Mouse (Mus musculus): ENCODE measurements around the gene Shisal2b. TPM values are rescaled to one million over a fixed set of nuclear protein-coding genes. Genes with fewer than 3 reads are reported as not detected.
"Not testable (repeated sequence)": the region's sequence is repeated elsewhere in the genome, so short reads cannot be mapped to it uniquely, and the experiment has no call there.

Gene Shisal2b
- total RNA-seq (2021) = not detected in 2 replicates
- long read RNA-seq, experiment 1, partial matches to known transcripts = 0 of 1 reads
- long read RNA-seq, experiment 1, other reads (novel, unspliced or antisense) = 1 of 1 reads
- long read RNA-seq, experiment 2 = 0 reads

DNA sequence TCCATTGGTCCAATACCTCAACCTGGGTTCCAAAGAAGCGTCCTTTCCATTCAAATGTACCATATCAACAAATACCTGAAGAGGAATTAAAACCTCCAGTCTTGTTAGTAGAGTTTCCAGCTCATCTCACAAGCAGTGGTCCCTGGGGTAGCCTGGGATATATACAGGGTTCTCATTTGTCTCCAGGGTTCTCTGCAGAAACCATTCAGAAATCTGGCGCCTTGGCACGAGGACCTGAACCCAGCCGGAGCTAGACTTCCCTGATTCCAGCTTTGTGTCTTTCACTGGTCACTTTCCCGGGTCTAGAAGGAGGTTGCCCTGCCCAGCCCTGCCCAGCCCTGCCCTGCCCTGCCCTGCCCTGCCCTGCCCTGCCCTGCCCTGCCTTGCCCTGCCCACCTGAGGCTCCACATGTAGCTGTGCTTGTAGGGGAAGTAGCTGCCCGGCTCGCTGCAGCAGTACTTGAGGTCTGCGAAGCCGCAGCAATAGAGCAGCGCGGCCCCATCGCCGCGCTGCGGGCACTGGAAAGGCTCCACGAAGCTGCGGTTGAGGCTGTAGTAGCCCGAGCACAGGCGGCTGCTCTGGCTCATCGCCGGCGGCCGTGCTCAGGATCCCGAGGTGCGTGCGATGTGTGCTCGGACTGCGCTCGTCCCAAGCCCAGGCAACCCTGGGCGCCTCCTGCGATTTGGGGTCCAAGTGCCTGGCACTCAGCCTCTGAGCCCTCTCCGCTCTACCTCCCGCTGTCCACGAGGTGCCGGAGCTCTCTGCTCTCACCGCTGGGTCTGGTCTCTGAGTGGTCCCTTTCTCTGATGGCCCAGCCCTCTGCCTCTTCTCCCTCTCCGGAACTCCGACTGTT is at the start of gene Shisal2b:
Shisal2b (minus strand) TSS at position 767 of the 853 bp plus-strand sequence.
- peak; percentile 59 for DNase-seq

DNA sequence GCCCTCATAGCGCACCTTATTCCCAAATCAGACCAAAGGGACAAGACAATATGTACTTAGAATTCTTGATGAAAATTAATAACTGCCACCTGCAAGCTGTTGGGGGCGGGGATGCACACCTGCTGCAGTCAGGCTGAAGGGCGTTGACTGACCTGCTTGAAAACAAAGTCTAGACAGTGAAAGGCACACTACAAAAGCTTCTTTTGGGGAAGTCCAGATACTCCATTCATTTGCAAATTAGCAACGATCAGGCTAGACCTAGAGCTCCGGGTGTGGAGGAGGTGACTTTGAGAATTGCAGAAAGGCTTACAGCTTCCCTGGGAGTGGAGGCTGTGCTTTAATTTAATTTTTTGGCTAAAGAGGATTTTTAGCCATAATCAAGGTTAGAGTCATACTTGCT is 47.9 kb upstream of the Shisal2b start:
- DNase-seq = not testable (repeated sequence)

DNA sequence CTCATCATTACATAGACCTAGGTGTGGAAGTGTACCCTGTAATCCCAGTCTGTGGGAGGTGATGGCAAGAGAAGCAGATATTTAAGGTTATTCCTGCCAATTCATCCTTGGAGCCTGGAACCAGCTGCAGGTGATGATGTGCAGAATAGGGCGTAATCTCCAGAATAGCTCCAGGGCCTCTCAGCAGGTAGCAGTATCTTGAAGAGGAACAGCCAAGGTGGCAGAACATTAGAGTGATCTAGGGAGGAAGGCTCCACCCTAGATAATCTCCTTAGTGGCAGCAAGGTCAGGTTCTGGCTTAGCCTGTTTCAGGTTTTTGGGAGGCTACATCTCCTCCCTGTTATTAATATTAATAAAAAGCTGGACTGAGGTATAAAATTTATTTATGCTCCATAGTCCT is 47.3 kb upstream of the Shisal2b start:
- not testable (repeated sequence) for DNase-seq

DNA sequence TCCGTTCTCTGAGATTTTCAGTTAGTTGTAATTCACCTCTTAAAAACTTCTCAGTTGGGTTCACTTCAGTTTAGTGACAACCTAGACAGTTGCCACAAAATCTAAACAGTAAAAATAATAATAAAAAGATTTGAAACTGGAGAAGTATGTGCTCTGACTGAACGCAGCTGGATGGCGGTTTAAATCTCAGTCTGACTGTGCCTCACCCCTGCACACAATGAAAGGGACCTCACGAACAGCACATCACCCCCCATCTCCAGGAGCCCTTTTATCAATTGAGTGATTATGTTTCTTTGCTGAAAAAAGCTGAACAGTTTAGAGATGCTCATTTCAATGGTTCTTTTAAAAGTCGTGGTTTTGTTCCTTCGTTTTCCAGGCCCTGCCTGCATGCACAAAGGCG is 45.0 kb upstream of the Shisal2b start:
- no peak for DNase-seq

DNA sequence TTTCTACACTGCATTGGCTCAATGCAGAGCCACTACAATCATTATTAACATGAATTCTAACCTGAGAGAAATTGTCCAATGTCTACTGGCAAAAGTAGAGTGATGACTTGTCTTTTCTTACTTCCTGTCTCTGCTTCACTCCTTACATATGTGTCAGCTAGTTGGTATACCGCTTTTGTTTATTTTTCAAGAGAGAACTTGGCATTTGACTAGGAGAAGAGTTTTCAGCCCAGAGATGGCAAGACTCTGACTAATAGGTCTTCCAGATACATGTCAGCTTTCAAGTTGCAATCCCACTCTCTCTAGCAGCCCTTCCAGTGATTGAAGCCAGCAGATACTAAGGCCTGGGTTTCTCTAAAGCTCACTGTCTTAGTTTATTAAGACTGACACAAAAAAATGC is 31.1 kb upstream of the Shisal2b start:
- no peak for DNase-seq

DNA sequence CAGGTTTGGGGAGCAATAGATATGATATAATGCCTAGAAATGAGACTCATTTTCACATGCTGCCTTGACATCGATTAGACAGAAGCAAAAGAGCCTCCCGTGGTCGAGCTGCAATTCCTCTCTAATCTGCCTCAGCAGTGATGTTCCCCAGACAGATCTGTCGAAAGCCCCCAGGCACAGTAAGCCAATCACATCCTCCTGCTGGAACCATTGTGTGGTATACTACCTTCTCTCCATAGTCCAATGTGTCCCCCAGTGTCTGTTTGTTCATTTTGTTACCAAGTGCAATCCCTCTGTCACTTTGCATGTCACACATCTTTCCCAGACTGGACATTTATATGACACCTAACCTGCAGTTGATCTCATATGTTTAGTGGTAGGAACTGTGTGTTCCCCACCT is 28.6 kb upstream of the Shisal2b start:
- no peak for DNase-seq

DNA sequence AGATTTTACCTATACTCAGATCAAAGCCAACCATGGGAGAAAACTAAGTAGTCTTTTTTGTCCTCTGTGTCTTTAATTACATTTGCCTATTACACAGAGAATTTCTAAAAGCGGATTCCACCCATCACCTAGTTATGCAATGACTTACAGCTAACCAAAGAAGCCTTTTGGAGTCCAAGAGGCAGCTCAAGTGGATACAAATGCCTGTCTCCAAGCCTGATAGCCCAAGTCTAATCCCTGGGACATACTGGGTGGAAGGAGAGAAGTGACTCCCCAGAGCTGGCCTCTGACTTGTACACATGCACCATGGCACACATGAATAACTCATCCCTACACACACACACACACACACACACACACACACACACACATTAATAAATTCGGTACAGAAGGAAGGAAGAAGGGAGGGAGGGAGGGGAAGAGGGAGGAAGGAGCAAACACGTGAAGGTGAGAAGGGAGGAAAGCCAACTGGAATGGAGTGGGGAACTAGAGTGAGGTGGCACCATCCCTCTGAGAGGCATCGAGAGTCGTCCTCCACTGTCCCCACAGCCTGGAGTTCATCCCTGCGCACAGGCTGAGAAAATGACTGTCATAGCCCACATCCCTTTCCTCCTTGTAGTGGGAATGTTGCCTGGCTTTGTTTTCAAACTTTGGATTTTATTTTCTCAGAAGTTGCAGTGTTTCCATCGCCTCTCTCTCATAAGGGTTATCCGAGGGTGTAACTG is 22.8 kb upstream of the Shisal2b start:
- DNase-seq = no peak

DNA sequence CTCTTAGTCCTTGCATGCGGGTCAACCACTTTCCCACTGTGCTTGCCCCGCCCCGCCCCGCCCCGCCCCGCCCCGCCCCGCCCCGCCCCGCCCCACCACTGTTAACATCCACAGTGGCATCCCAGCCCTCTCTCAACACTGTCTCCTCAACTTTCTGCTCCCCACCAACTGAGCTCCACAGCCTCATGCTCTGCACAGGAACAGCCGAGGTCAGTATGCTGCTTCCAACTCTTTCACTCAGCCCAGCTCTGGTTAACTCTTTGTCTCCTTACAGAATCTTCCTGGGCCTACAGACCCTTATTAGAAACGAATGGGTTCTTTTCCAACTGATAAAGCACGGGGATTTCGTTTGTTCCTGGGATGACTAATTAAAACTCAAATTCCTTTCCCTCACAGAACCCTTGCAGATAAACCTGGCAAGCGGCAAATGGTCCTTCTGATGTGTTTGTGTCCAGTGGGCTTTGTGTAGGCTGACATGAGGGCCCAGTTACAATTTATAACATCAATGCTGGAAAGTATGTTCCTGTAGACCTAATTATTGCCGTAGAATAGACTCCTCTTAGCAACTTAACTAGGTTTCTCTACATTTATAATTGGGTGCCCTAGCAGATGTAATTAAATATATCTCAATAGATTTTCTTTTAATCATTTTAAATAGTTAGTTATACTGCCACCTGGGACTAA is 20.0 kb upstream of the Shisal2b start:
- DNase-seq = no peak

DNA sequence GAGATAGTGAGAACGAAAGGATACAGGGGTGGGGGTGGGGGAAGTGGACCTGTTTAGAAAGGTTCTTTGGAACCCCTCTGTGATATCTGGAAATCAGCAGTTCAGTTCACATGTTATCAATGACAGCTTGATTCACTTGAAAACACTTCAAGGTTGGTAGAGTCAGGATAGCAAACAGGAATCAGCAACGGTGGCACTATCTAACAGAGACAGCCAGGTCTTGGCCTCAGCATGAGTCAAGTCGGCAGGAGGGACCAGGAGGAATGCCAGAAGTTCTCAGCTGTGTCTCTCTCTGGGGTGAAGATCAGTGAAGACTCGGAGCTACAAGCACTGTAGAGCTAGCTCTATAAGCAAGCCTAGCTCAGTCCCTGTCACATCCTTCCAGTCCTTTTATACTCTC is 14.8 kb upstream of the Shisal2b start:
- DNase-seq = no peak

DNA sequence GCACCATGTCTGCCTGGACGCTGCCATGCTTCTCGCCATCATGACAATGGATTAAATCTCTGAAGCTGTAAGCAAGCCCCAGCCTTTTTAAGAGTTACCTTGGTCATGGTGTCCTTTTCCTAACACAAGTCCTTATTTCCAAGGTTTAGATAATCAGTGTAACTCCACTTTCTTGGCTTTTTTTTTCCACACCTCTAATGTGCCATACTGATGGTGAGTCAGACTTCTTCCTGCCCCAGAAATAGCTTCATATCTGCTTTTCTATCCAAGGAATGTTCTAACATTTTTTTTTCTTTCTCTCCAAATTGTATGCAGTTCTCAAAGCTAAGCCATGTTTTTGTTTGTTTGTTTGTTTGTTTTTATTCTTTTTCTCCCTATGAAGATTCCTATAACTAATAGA is 6.2 kb upstream of the Shisal2b start:
- DNase-seq = no peak

DNA sequence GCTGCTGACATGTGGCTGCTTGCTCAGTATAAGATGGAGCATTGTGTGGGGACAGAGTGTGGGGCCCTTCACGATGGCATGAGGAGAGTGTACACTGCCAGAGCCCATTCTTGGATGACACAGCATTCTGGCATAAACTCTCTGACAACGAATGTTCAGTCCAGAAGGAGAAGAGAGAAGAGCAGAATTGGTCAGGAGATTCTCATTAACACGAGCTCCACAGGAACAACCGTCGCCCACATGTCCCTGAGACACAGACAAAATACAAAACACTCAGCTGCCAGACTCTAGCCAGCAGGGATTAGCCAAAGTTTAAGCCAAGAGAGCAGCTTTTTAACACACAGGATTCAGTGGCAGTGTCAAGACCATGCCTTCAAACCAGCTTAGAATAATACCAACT is 3.0 kb upstream of the Shisal2b start:
- no peak for DNase-seq

DNA sequence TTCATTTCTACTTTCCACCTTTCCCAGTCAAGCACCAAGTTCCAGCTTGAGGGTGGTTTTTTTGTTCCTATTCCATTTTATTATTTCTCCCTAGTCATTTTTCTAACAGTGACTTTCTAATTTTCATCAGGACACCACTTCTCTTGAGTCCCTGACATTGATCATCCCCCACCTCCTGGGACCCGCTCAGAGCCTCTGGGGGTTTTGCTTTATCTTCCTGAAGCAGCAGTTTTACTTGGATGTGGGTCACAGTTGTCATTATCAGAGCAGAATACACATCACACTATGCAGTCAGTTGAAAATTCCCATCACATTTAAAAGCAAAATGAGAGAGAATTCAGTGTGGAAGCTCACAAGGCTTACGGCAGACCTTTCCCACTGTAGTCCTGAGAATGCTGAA is 10.0 kb downstream of the Shisal2b start:
- DNase-seq = no peak

DNA sequence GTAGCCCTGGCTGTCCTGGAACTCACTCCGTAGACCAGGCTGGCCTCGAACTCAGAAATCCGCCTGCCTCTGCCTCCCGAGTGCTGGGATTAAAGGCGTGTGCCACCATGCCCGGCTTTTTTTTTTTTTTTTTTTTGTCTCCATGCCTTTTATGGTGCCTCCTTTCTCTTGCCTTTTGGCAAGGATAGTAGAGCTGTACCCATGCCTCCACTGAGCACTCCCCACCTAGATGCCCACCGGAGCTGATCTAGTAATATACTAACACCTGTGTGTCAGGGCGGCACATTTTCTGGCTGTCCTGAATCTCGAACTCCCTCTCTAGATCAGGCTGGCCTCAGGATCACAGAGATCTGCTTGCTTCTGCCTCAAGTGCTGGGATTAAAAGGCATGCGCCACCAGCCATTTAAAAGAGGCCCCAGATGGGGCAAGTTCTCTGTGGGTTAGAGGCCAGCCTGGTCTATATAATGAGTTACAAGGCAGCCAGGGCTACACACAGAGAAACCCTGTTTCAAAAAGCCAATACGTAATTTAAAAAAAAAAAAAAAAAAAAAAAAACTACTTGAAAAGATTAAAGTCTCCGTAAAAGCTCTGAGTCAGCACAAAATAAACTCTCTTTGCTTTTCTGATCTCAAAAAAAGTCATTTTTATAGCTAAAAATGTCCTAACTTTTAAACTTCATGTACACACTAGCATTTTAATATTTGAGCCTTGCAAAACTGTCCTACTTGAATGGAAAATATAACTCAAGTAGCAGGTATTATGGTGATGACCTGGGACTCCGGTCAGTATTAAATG is 20.2 kb downstream of the Shisal2b start:
- no peak for DNase-seq

DNA sequence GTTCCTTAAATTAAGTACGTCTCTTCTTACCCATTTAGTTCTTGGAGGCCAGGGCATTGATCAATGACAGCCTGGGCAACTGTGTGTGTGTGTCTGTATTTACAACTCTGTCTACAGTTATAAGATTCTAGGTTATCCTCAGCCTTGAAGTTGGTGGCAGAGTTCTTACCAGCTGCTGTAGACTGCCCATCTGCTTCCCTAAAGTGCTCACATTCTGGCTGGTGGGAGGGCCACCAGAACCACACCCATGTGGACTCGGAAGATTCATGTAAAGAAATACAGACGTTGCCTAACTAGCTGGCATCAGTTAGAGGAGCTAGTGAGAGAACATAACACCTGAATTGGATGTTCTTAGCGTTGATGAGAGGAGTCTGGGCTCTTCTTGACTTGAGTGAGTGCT is 21.8 kb downstream of the Shisal2b start:
- DNase-seq = no peak

DNA sequence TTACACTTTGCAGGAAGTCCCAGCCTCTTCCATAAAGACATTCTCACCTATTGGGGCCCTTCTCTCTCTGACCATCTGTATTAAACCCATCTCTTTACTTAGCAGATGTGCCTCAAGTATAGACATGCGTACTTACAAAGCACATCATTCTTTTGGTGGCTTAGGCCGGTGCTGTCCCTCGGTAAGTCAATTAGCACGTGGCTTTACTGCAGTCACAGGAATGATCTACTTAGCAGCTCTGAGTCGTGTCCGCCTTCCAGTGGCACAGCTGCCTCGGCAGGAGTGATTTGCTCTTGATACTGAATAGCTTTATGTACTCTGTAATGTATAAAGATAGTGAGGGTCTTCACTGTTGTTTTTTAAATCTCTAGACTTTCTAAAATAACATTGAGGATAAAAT is 26.1 kb downstream of the Shisal2b start:
- DNase-seq = no peak

DNA sequence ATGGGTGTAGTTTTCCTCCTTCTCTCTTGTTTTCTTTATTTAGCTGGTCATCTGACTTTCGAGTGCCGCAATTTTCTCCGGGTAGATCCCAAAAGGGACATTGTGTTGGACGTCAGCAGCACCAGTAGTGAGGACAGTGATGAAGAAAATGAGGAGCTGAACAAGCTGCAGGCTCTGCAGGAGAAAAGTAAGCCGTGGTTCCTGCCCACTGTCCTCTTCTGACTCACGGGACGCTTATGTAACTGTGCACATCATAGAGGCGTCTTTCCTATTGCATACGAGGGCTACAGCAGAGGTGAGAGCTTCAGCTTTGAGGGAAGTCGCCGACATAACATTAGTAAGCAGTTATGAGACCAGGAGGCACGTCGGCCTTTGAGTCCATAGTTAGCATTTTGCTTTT is 30.9 kb downstream of the Shisal2b start:
- DNase-seq = no peak

DNA sequence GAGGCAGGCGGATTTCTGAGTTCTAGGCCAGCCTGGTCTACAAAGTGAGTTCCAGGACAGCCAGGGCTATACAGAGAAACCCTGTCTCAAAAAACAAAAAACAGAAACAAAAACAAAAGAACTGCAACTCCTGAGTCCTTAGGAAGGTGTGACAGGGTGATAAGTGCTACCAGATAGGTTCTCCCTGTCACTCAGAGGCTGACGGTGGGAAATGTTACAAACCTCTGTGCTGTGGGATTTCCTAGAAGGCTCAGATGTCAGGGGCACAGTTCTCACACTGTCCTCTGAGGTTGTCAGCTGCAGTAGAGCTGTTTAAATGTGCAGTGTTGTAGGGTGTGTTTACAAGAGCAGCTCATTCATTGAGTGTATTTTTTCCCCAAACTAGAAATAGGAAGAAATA is 38.2 kb downstream of the Shisal2b start:
- DNase-seq = no peak

DNA sequence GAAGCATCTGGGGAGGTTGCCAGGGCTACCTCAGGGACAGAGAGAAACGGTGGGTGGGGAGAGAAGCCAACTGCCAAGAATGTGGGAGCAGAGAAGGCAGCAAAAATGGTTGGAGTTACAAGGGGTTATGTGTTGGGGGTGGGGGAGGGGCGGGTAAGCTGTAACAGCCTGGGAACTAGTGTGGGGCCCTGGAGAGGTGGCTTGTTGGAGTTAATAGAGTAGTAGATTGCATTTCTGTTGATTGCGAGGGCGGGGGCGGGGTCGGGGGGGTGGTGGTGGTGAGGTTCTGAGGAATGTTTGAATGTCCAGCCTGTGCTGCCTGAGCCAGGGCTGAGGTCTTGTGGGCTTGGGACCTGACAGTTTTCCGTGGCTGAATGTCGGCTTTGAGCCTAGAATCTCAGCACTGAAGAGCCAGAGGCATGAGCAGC is 41.3 kb downstream of the Shisal2b start:
- no peak for DNase-seq

DNA sequence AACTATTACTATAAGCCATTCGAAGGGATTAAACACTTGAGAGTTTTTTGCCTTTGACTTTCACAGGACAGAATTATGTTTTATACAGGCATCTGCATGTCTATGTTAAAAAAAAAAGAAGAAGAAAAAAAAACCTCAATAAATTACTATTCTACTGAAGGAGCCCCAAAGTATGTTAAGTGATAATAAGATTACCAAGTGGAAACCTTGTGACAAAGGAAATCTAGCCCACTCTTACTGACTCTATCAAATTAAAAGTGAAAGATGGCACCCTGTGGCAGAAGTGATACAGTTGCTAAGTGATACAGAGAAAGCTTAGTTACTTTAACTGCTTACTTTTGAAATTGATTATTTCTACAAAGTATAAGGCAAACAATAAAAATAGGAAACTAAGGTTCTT is 41.8 kb downstream of the Shisal2b start:
- DNase-seq = no peak

DNA sequence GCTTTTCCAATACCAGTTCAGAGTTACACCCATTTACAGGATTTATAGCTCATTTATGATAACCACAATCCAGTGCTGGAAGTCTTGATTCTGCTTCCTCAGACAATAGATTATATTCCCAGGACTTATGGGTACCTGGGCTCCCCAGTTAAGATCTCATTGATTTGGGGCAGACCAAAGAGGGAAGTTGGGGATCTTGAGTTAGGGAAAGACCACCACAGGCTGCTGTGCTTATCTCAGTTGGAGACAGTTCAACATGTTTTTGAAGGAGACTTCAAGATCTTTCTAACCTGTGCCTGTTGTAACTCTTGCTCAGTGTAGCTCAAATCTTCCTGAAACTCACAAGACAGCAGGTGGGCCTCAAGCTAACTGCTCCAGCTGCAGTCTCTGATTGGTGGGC is 42.5 kb downstream of the Shisal2b start:
- no peak for DNase-seq

DNA sequence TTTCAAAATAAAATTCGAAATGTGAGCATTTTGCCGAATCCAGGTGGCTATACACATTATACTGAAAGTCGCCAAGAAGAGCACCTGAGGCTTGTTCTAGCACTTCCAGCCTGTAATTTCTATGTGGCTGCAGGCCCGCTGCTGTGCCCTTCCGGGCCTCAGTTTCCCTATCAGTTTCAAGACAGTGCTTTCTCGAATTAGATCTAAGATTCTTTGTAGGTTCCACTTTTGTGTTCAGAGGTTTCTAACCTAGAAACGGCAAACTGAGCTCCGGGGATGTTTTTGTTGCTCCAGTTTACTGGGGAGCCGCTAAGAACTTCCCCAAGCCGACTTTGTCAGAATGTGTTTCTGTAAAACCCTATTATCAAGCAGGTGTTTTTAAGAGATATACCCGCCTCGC is 46.0 kb downstream of the Shisal2b start:
- DNase-seq = peak; percentile 20
